Mouse (Mus musculus) 416B (cell line): Measurements from ENCODE around the gene Helz.
"Not testable (repeated sequence)": the region's sequence is repeated elsewhere in the genome, so short reads cannot be mapped to it uniquely, and the experiment has no call there.

Source experiments
- DNase-seq: peaks from one replicate; pipeline ENCODE4 v3.0.0; 2011; ENCODE audit warnings: low read depth

The Helz gene

GRCm38 (mm10) chr11:107547351-107548203, at the start of gene Helz:
Gene Helz (plus strand): TSS chr11:107547930.
- peak; percentile 90 for DNase-seq

GRCm38 (mm10) chr11:107502801-107503200, 44.9 kb upstream of the Helz start:
- DNase-seq, result peak; percentile 28

DNA sequence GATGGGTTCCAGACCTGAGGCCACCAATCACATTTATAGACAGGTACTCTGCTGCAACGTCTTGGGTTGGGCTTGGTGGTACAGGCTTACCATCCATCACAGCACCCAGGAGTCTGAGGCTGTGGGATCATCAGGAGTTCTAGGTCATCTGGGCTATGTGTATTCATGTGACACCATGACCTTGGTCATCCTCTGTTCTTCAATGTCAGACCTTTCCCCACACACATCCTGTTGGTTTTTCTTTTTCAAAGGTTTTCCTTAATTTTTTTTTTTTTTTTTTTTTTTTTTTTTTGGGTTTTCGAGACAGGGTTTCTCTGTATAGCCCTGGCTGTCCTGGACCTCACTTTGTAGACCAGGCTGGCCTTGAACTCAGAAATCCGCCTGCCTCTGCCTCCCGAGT, 43.4 kb upstream of the Helz start:
- DNase-seq, result not testable (repeated sequence)

GRCm38 (mm10) chr11:107506260-107506659, 41.5 kb upstream of the Helz start:
- peak; percentile 77 for DNase-seq

GRCm38 (mm10) chr11:107509631-107510338, 37.9 kb upstream of the Helz start:
- peak; percentile 20 for DNase-seq

DNA sequence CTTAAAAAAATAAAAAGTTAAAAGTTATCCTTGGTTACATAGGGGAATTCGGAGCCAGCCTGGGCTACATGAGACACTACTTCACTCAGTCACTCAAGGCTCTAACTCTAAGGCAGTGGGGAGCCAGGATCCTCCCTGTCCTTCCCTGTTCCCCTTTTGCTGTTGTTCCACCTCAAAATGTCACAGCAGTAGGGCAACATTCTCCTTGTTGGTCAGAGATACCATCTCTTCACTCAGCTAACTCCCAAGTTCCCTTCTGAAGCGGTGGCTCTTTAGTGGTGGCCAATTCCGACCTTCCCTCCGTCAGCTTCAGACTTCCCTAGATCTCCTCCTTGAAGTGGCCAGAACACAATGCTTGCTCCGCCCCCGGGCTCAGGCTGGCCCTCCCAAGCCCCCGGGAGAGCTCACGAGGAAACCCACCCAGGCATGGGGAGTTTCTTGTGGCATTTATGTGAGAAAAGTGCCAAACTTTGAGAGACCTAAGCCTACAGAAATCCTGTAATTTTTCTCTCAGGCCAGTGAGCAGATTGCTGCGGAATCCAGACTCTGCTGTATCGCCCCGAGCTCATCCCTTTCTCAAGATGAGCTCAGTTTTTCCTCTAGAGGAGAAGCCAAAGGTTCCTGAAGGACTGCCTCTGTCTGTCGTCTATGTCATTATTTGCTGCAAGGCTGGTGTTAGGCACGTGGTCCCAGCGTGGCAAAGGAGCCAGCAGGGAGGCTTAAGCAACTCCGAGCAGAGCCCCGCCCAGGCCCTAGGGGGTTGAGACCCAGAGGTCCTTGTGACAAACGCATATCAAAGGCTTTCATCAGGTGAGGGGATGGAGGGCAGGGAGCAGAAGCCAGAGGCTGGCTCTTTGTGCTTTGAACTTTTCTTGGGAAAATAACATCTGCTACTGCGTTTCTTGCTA, 37.1 kb upstream of the Helz start:
- DNase-seq, result peak; percentile 21

GRCm38 (mm10) chr11:107511954-107512353, 35.8 kb upstream of the Helz start:
- DNase-seq, result peak; percentile 86

GRCm38 (mm10) chr11:107513047-107513446, 34.7 kb upstream of the Helz start:
- no peak for DNase-seq

- DNase-seq, result no peak
These were observed 31.3 kb upstream of the Helz start for GRCm38 (mm10) chr11:107516387-107516786.

DNA sequence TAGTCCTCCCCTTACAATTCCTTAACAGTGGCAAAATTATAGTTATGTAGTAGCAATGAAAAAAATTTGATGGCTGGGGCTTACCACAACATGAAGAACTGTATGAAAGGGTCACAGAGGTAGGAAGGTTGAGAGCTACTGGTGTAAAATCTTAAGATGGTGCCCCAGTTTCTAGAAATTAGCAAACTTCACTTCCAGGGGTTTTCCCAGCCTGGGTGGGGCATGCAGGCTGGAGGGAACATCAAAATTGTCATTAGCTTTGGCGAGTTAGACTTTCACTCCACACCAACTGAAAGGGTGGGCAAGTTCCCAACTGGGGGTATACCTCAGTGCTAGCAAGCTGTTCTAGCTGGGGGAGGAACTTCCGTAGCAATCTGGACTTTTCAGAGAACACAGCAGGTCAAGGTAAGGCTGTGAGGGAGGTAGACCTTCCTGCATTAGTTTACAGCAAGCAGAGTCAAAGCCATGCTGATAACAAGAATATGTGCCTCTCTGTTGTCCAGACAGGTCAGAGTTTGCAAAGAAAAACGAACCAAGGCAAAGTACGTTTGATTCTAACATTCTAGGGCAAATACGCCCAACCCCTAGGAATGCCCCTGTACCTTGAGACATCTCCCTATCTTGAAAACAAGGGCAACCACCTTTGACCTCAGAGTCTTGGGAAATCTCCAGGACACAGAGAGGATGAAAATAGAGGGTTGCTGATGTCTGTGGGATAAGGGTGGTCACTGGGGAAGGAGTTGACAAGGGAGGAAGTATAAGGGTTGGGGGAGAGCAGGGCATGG, 28.9 kb upstream of the Helz start:
- no peak for DNase-seq

DNA sequence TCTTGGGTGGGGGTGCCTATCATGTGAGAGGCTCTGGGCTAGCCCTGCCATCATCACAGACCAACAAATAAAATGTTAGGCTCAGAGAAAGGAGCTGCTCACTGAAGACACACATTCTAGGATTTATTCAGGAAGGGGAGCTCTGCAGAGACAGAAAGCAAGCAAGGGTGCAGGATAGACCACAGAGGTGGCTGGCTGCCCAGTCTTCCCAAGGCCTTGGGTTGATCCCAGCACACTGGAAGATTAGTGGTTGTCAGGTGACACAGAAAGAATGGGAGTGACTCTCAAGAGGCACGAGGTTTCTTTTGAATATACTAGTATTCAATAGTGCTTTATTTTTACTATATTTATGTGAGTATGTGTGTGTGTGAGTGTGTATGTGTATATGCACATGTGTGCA, 26.6 kb upstream of the Helz start:
- no peak for DNase-seq

GRCm38 (mm10) chr11:107524966-107525365, 22.8 kb upstream of the Helz start:
- no peak for DNase-seq

DNA sequence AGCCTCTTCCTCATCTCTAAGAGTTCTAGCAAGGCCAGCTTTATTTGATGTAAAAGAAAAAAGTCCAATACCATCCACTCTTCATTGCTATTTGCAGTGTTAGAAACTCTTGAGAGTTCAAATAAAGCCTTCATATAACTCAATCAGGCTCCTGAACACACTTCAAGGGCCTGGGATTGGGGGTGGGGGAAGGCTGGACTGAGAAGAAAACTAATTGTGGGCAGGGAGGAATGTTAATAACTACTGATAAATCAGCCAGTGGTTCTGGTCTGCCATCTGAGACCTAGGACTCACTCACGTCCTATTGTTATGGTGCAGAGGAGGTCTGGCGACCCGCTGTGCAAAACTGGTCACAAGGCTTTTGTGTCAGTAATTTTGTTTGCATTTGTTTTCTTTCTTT, 20.1 kb upstream of the Helz start:
- DNase-seq, result no peak

GRCm38 (mm10) chr11:107529320-107529719, 18.4 kb upstream of the Helz start:
- peak; percentile 83 for DNase-seq

DNA sequence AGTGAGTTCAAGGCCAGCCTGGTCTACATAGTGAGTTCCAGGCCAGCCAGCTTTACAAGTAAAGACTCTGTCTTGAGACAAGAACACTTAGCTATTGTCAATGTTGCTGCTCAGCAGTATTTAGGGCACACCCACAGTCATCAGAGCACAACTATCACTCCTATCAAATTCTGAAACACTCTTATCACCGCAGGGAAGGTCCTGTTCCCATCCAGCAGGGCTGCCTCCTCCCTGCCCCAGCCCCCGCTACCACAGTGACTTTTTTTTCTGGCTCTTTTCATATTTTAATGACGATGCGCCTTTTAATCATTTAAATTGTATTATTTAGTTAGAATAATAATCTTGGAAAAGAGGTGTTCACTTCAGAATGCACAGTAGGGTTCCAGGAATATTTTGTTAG, 16.3 kb upstream of the Helz start:
- no peak for DNase-seq

DNA sequence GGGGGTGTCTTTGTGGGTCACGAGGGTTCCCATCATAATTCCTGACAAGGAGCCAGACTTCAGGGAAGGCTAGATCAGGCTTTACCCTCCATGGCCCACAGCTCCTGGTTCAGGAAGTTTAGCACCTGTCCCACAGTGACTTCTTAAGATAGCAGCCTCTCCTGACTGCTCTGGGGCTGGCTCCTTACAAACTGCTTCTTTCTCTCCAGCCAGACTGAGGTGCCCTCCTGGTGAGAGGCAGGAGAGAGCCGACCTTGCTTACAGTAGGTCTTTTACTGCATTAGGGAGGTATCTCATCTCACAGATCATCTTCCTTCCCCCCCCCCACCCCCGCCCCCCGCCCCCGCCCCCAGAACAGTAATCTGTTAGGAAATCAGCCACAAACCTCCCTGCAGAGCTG, 15.5 kb upstream of the Helz start:
- no peak for DNase-seq

GRCm38 (mm10) chr11:107538994-107539393, 8.7 kb upstream of the Helz start:
- DNase-seq, result peak; percentile 39

DNA sequence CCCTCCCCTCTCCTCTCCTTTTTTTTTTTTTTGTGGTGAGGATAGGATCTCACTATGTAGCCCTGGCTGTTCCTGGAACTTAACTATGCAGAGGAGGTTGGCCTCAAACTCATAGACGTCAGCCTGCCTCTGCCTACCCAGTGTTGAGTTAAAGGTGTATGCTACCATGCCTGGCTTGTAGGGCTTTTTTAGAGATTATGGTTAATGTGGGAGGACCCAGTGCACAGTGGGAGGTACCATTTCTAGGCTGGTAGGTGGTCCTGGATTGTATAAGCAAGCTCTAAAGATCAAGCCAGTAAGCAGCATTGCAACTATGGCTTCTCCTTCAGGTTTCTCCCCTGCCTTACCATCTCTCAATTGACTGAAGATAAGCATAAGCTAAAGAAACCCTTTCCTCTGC, 7.4 kb upstream of the Helz start:
- DNase-seq, result no peak

DNA sequence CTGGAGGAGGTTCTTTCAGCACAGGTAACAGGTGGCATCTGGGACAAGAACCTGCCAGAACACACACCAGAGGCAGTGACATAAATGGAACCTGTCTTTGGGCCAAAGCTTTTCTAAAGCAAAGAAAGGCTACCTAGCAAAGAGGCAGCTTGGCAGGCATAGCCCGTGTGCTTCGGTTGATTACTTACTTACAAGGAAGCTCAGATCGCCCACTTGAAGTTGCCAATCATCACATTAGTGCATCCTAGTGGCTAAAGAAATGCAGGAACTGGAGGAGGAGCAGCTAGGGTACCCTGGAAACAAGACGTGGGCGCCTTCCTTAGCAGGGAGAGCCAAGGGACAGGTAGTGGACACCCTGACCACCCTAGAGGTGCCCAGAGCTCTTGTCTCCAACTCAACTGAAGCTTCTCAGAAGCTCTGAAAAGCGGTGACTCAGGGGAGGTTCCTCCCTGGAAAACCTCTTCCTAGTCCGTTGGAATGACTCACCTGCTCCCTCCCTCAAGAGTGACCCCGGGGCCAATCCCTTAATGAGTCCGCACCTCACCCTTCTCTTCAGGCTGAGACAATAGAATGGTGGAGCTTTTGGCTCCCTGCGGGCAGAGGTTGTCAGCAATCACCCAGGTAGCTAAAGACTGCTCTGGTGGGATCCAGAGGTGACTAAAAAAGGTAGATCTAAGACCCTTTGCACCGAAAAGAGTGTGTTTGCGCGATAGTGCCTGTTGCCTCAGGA, 1.8 kb upstream of the Helz start:
- peak; percentile 66 for DNase-seq

GRCm38 (mm10) chr11:107546667-107547301, 946 bp upstream of the Helz start:
- peak; percentile 52 for DNase-seq
